Mouse (Mus musculus) cerebellum, adult 11-12 months (tissue): Measurements from ENCODE around the gene Casp14.
A peak's percentile ranks its signal among the peaks of the same experiment; 100 is the strongest.
"Not testable (repeated sequence)": the region's sequence is repeated elsewhere in the genome, so short reads cannot be mapped to it uniquely, and the experiment has no call there.

Experiments
- DNase-seq: peaks from one replicate; pipeline ENCODE4 v3.0.0; 2022

Casp14 gene

GRCm38 (mm10) chr10:78718056-78718455, at the start of gene Casp14:
Gene Casp14 (minus strand): TSS chr10:78718294.
- DNase-seq, result no peak

- DNase-seq, result no peak
These were observed 47.5 kb upstream of the Casp14 start for GRCm38 (mm10) chr10:78765570-78765969.

DNA sequence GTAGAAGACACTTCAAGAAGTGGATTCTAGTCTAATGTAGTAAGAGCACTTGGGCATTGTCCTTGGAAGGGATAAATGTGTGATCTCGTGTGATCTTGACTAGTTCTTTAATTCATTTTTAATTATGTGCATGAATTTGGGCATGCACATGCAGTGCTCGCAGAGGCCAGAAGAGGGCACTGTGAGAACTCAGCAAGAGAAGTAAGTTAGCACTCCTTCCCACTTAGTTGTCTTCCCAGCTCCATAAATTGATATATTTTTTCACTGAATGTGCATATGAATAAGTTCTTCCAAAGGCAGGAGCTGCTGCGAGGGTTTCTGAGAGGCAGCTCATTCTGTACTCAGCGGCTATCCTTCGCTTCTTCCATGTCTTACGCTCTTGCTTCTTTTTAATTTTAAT, 37.9 kb upstream of the Casp14 start:
- DNase-seq, result peak; percentile 53

GRCm38 (mm10) chr10:78752452-78753191, 34.5 kb upstream of the Casp14 start, which contains the start of gene Ccdc105:
Gene Ccdc105 (minus strand): TSS chr10:78753065.
- DNase-seq, result peak; percentile 83

- no peak for DNase-seq
These were observed 30.9 kb upstream of the Casp14 start for GRCm38 (mm10) chr10:78748946-78749345.

DNA sequence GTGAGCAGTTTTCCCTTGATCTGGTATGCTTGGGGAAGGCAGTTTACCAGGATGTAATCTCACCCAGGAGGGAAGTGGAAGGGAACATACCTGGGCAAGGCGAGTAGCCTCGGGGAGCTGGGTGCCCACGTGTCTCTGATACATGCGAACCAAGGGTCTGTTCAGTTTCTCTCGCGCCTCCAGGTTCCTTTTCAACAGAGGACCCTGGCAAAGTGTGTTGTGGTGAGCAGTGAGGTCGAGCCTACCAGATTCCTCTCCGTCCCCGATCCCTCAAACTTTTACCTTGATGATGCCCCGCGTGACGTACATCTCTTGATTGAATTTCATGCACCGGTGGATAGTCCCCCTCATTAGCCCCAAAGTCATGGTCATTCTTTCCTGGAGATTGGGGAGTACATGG, 30.1 kb upstream of the Casp14 start:
- no peak for DNase-seq

- no peak for DNase-seq
These were observed 29.1 kb upstream of the Casp14 start for GRCm38 (mm10) chr10:78747035-78747721.

GRCm38 (mm10) chr10:78745453-78746232, 27.5 kb upstream of the Casp14 start:
- DNase-seq, result no peak

- DNase-seq, result no peak
These were observed 25.6 kb upstream of the Casp14 start for GRCm38 (mm10) chr10:78743721-78744120.

DNA sequence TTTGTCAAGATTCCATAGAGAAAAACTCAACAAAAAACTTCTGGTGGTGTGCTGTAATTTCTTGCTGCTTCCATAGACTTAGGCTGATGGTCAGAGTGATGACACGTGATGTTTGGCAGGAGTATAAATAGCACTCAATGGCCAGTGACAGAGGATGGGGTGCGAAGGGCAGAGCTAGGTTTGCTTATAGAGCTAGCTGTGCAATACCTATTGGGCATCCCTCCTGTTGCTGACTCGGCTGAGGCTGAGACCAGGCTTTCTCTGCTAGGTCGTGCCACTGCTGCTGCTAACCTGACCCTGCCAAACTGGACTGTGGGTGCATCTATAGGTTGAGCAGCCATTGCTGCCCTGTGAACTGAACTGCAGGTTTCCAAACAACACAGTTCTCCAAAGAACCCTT, 21.7 kb upstream of the Casp14 start:
- DNase-seq, result no peak

DNA sequence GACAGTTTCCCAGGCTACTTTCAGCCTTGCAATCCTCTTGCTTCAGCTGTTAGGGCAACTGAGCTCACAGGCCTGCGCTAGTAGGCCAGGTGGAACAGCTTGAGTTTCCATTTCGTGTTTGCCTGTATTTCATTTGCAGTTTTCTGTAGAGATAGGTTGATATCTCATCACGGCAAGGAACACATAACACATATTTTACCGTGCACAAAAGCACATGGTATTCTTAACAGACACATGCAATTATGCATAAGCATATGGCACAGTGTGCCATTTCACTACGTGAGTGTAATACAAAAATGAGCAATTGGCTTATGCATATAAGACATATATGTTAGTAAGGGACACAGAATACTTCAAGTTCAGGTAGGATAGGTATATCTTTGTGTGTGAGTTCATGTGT, 9.8 kb upstream of the Casp14 start:
- no peak for DNase-seq

GRCm38 (mm10) chr10:78727035-78727434, 8.9 kb upstream of the Casp14 start:
- DNase-seq, result no peak

DNA sequence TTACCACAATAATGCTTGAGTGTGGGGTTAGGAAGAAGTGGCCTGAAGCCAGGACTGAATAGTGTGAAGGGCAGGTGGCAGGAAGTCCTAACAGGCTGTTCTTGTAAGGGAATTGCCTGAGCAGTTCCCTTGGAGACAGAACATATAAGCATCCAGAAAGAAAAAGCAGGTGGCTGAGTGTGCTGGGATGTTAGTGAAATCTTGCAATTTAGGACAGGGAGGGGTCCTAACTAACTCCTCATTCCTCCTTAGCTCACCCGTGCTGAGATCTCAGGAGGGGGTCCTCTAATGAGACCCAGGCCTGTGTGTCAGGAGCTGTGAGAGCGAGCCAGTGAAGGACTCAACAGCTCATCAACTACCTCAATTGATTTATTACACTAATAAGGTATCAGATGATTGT, 5.3 kb upstream of the Casp14 start:
- DNase-seq, result no peak

GRCm38 (mm10) chr10:78722654-78723053, 4.6 kb upstream of the Casp14 start:
- DNase-seq, result no peak

DNA sequence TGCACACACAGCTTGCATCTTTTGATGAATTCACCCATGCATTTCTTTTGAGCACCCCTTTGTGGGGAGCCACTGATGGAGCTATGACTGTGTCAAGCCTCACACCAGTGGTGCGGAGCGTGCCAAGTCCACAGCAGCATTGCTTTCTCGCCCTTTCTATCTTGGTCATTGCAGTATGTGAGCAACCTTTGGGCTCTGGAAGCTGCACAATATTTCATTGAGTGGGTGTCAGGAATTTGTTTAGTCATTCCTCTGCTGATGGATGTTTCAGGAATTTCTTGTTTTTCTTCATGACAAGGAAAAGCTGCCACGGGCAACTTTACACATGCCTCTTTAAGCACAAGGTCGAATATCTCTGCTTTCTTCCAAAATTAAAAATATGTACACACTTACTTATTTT, 3.9 kb upstream of the Casp14 start:
- no peak for DNase-seq

GRCm38 (mm10) chr10:78716231-78716630, 1.9 kb downstream of the Casp14 start:
- DNase-seq, result no peak

DNA sequence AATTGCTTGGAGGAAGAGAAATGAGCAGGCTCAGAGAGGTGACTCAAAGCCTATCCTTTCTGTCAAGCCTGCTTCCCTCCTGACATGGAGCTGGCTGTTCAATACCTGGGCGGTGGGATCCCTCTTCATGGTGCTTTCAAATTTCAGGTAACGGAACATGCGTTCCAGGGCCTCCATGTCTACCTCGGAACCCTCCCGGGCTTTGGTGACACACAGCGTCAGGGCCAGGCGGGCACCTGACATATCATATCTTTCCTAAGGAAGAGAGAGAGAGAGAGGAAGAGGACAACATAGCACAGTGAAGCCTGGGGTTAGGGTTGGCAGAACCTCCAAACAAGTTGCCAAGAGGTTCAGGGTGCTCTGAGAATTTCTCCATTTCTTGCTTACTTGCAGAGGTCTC, 2.9 kb downstream of the Casp14 start:
- no peak for DNase-seq

GRCm38 (mm10) chr10:78714129-78714528, 4.0 kb downstream of the Casp14 start:
- DNase-seq, result no peak

DNA sequence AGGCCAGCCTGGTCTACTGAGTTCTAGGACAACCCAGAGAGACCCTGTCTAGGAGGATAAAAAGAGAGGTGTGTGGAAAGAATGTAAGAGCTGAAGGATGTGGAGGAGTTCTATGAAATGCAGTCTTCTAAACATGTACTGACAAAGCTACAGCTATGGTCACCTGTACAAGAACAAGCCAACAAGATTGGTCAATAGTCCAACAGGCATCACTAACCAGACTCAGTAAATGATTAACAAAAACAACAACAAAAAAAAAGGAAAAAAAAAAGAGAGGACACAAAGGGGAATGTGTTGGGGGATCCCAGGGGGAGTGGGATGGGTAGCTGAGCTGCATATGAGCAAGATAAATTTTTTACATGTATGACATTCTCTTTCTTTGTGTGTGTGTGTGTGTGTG, 7.4 kb downstream of the Casp14 start:
- no peak for DNase-seq

GRCm38 (mm10) chr10:78700881-78701280, 17.2 kb downstream of the Casp14 start:
- DNase-seq, result no peak

- DNase-seq, result no peak
These were observed 28.1 kb downstream of the Casp14 start for GRCm38 (mm10) chr10:78689973-78690372.

DNA sequence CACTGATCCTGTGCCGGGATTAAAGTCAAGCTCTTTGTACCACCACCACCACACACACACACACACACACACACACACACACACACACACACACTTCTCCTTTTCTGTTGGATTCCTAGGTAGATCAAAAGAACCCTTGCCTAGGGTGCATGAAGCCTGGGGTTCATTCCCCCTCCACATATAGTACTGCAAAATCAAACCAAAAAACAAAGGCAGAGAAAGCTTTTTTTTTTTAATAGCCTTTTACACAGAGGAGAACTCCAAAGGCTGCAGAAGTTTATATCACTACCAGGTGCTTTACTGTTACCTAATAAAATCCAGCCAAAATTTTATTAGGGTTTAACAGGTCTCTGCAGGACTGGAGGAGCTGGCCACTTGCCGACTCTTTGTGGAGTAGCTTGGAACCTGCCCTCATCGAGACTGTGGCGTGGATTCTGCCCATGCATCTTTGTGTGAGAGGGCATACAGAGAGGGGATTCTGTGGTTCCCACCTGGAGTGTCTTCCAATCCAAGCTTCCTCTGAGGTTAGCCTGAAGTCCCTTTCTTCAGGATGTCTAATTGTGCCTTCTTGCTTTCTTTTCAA, 31.0 kb downstream of the Casp14 start:
- no peak for DNase-seq

DNA sequence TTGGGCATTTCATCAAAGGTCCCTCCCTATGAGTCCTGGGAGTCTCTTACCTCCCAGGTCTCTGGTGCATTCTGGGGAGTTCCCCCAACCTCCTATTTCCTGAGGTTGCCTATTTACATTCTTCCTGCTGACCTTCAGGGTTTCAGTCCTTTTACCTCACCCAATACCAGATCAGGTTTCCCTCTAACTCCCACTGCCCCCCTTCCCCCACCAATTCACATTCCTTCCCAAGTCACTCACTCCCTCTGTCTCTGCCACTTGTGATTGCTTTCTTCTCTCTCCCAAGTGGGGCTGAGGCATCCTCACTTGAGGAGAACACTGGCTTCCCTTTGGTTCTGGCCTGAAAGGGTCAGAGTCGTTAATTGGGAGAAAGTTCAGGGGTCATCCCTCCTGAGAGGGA, 48.0 kb downstream of the Casp14 start:
- DNase-seq, result not testable (repeated sequence)
